Mouse (Mus musculus) liver, embryonic 16.5 days (tissue): ENCODE measurements at regions not wholly inside any gene's neighbourhood (a gene's known extent, or its start where the extent isn't known, plus 50 kb on each side); places are given as distances from the start of the nearest gene placed in this dataset.

Source experiments
- ATAC-seq: fragments of 200-750 bp; cut with Nextera tagmentation; 2 replicates; pipeline ENCODE4 v1.8.0; 2017; ENCODE audit warnings: low read depth, mild to moderate bottlenecking, moderate number of reproducible peaks, moderate library complexity
- H3K27ac ChIP-seq: fragments of 300-500 bp; sonication (generic); 2 replicates; pipeline ENCODE4 v1.5.1; 2014; ENCODE audit warnings: mild to moderate bottlenecking, low read length
- H3K27me3 ChIP-seq: fragments of 300-500 bp; sonication (generic); 2 replicates; pipeline ENCODE4 v1.6.1; 2014; ENCODE audit warnings: low read depth, low read length, mixed read lengths; ENCODE audit not compliant: control insufficient read depth, insufficient read depth
- H3K36me3 ChIP-seq: fragments of 300-500 bp; sonication (generic); 2 replicates; pipeline ENCODE4 v1.6.1; 2014; ENCODE audit warnings: mild to moderate bottlenecking; ENCODE audit not compliant: control insufficient read depth, insufficient read depth
- H3K4me1 ChIP-seq: fragments of 300-500 bp; sonication (generic); 2 replicates; pipeline ENCODE4 v1.6.1; 2014; ENCODE audit warnings: low read depth, low read length, mixed read lengths; ENCODE audit not compliant: control insufficient read depth
- H3K4me2 ChIP-seq: fragments of 300-500 bp; sonication (generic); 2 replicates; pipeline ENCODE4 v1.6.1; 2014; ENCODE audit warnings: low read depth, low read length, mixed read lengths
- H3K4me3 ChIP-seq: fragments of 300-500 bp; sonication (generic); 2 replicates; pipeline ENCODE4 v1.5.1; 2014; ENCODE audit warnings: low read depth, mild to moderate bottlenecking, low read length
- H3K9ac ChIP-seq: fragments of 300-500 bp; sonication (generic); 2 replicates; pipeline ENCODE4 v1.6.1; 2014; ENCODE audit warnings: low read depth, low read length
- H3K9me3 ChIP-seq: fragments of 300-500 bp; sonication (generic); replicated peaks from 2 replicates; pipeline ENCODE4 v1.6.1; 2016; ENCODE audit warnings: low read length; ENCODE audit not compliant: control insufficient read depth
- WGBS: fragments of 180-500 bp; shearing (Covaris S2); extraction: QIAGEN DNeasy Blood & Tissue Kit; methylation state at CpG from one replicate; pipeline ENCODE4 v1.1.7; 2014; ENCODE audit not compliant: insufficient replicate concordance; 5-methylcytosine and 5-hydroxymethylcytosine counted together

- Histone ChIP-seq H3K4me1 (no peaks in the 10 kb centered on the region; the same call in 1 of the 2 replicates), H3K27ac (no peak overlapping the region), H3K4me3 (no peak overlapping the region), H3K27me3 (peaks cover 13% of the 10 kb centered on the region), H3K36me3 (no peaks in the 10 kb centered on the region), H3K9me3 (no peaks in the 10 kb centered on the region), H3K4me2 (no peak overlapping the region), H3K9ac (no peak overlapping the region)
- 28% methylated on average over 11 of the region's 11 CpGs for WGBS
- ATAC-seq, result no peak
Measured at GRCm38 (mm10) chr4:148743414-148743844, 60.8 kb upstream of the Casz1 start.

DNA sequence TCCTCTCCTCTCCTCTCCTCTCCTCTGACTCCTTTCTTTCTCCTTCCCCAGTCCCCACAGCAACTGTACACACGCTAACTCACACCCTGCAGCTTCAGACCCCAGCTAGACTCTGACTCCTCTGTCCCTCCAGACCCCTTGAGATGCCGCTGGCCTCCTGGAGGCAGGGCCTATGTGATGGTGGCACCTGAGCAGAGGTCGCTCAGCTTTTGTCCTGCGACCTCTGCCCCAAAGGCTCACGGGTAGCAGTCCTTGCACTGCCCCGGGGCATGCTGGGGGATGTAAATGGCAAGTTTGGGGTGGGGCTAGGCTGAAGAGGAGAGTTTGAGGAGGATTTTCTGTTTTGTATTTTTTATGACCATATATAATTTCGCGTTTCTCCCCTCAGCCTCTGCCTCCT lies 60.2 kb upstream of the Casz1 start:
- 44% methylated on average over 8 of the region's 8 CpGs for WGBS
- Histone ChIP-seq H3K27ac (no peak overlapping the region), H3K27me3 (peaks cover 13% of the 10 kb centered on the region), H3K9me3 (no peaks in the 10 kb centered on the region), H3K9ac (no peak overlapping the region), H3K36me3 (no peaks in the 10 kb centered on the region), H3K4me2 (no peak overlapping the region), H3K4me3 (no peak overlapping the region), H3K4me1 (no peaks in the 10 kb centered on the region; the same call in 1 of the 2 replicates)
- ATAC-seq, result no peak

GRCm38 (mm10) chr4:148746460-148747314 lies 57.5 kb upstream of the Casz1 start:
- Histone ChIP-seq H3K4me2 (no peak overlapping the region), H3K4me1 (no peaks in the 10 kb centered on the region; the same call in 1 of the 2 replicates), H3K4me3 (no peak overlapping the region), H3K36me3 (no peaks in the 10 kb centered on the region), H3K27me3 (peaks cover 13% of the 10 kb centered on the region), H3K9ac (no peak overlapping the region), H3K9me3 (no peaks in the 10 kb centered on the region), H3K27ac (no peak overlapping the region)
- no peak for ATAC-seq
- 49% methylated on average over 23 of the region's 23 CpGs for WGBS

DNA sequence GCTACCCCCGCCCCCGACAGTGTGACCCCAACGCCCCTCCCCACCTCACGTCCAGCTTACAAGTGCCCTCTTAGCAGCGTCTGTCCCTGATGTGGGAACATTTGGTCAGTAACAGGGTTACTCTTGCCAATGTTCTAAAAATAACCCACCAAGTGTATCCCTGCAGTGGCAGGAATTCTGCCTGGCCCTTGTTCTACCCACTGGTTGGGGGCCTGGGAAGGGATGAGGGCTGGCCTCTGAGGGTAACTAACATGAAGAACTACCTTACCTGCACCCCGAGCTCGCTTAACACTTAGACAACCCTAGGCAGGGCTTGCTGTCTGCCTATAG lies 56.9 kb upstream of the Casz1 start:
- H3K36me3 ChIP-seq, result no peaks in the 10 kb centered on the region
- H3K4me1 ChIP-seq, result no peaks in the 10 kb centered on the region; the same call in 1 of the 2 replicates
- no peak for ATAC-seq
- no peak overlapping the region for H3K9ac ChIP-seq
- no peak overlapping the region for H3K4me2 ChIP-seq
- peaks cover 13% of the 10 kb centered on the region for H3K27me3 ChIP-seq
- no peaks in the 10 kb centered on the region for H3K9me3 ChIP-seq
- H3K27ac ChIP-seq, result no peak overlapping the region
- no peak overlapping the region for H3K4me3 ChIP-seq
- WGBS, result 61% methylated on average over 7 of the region's 7 CpGs

GRCm38 (mm10) chr4:148750030-148750429 lies 54.2 kb upstream of the Casz1 start:
- Histone ChIP-seq H3K36me3 (no peaks in the 10 kb centered on the region), H3K27me3 (peaks cover 5% of the 10 kb centered on the region; the same call in 1 of the 2 replicates), H3K9ac (no peak overlapping the region), H3K4me1 (no peaks in the 10 kb centered on the region), H3K9me3 (no peaks in the 10 kb centered on the region), H3K4me3 (no peak overlapping the region), H3K27ac (no peak overlapping the region), H3K4me2 (no peak overlapping the region)
- no peak for ATAC-seq
- 76% methylated on average over 10 of the region's 10 CpGs for WGBS

- no peak for ATAC-seq
- Histone ChIP-seq H3K36me3 (no peaks in the 10 kb centered on the region), H3K4me1 (no peaks in the 10 kb centered on the region), H3K27ac (no peak overlapping the region), H3K9ac (no peak overlapping the region), H3K4me3 (no peak overlapping the region), H3K4me2 (no peak overlapping the region), H3K9me3 (no peaks in the 10 kb centered on the region), H3K27me3 (no peaks in the 10 kb centered on the region; the same call in 1 of the 2 replicates)
- WGBS, result 52% methylated on average over 7 of the region's 7 CpGs
Measured at GRCm38 (mm10) chr4:148751591-148751990, 52.6 kb upstream of the Casz1 start.

DNA sequence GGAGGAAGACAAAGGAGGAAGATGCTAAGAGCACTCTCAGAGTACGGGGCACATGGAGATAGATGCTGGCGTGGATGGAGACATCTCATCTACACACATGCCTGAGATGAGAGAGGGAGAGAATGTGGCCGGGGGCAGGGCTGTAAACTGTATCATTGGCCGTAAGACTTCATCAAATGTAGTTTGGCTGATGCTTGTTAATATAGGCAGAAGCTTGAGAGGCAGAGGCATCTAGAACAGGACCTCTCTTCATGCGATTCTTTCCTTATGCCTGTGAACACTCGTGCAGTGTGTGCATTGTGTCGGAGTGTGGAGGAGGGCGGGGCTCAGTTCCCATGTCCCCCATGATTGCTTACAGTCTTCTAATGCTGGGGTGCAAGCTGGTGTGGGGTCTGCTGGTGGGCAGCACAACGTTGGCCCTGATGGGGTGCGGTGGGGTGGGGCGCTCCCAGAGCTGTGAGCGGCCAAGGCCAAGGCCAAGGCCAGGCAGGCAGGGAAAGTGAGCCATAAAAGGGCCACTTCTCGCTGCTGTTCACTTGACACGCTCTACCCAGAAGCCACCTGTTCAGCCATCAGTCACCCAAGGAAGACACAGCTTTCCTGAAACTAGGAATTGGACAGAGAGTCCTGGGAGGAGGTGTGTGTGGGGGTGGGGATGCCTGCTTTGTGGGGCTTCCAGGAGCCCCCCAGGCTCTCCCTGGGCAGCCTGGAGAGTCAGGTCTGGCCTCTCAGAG lies 51.7 kb upstream of the Casz1 start:
- Histone ChIP-seq H3K4me1 (no peaks in the 10 kb centered on the region), H3K27ac (no peak overlapping the region), H3K4me3 (no peak overlapping the region), H3K9me3 (no peaks in the 10 kb centered on the region), H3K4me2 (no peak overlapping the region), H3K27me3 (no peaks in the 10 kb centered on the region), H3K9ac (no peak overlapping the region), H3K36me3 (no peaks in the 10 kb centered on the region)
- 67% methylated on average over 14 of the region's 14 CpGs for WGBS
- ATAC-seq, result no peak

- no peak overlapping the region for H3K27ac ChIP-seq
- H3K36me3 ChIP-seq, result no peaks in the 10 kb centered on the region
- no peak for ATAC-seq
- H3K9me3 ChIP-seq, result no peaks in the 10 kb centered on the region
- no peaks in the 10 kb centered on the region for H3K27me3 ChIP-seq
- H3K4me1 ChIP-seq, result no peaks in the 10 kb centered on the region
- H3K4me3 ChIP-seq, result no peak overlapping the region
- H3K9ac ChIP-seq, result no peak overlapping the region
- 62% methylated on average over 17 of the region's 17 CpGs for WGBS
- no peak overlapping the region for H3K4me2 ChIP-seq
Measured at GRCm38 (mm10) chr4:148753143-148753798, 51.0 kb upstream of the Casz1 start.
